ENCODE assay signal across 8 mouse cellular contexts in genomic region chr6:126167731-126168130, GRCm38 (mm10). TPM values are rescaled to one million over a fixed set of nuclear protein-coding genes. Genes with fewer than 3 reads are reported as not detected.
DNase-seq lines count a peak whose midpoint lies in the region; ATAC-seq and TF ChIP-seq lines count a peak whose summit lies in the region.

No protein-coding gene starts in this region.

- no peaks in the 10 kb centered on the region for H3K9me3 ChIP-seq in hindbrain, embryonic 11.5 days (ENCODE audit: control insufficient read depth, low read length)
- H3K9me3 ChIP-seq in hindbrain, embryonic 12.5 days (replicated peaks) = no peaks in the 10 kb centered on the region
- H3K9me3 ChIP-seq in CH12.LX (replicated peaks; ENCODE audit: low read length) = no peaks in the 10 kb centered on the region

- no peak for TF ChIP-seq POLR2A in CH12.LX (IDR thresholded peaks at IDR 0.05; ENCODE audit: low read depth, low read length)

- no peaks in the 10 kb centered on the region for H3K36me3 ChIP-seq in hindbrain, embryonic 11.5 days (ENCODE audit: control insufficient read depth, insufficient read depth, low read length)
- no peaks in the 10 kb centered on the region for H3K36me3 ChIP-seq in hindbrain, embryonic 12.5 days
- H3K36me3 ChIP-seq in CH12.LX (replicated peaks in 1 of 2; ENCODE audit: control insufficient read depth in 1 of 2, insufficient read depth in 1 of 2, low read length in 1 of 2) = no peaks in the 10 kb centered on the region

- H3K4me3 ChIP-seq in hindbrain, embryonic 11.5 days (ENCODE audit: low read depth, low read length) = no peak overlapping the region
- H3K4me3 ChIP-seq in hindbrain, embryonic 12.5 days = no peak overlapping the region
- H3K4me3 ChIP-seq in CH12.LX (replicated peaks in 1 of 3; ENCODE audit: low read depth in 2 of 3, low read length in 2 of 3, poor library complexity in 1 of 3) = no peak overlapping the region

- in situ Hi-C loops in CH12.LX (cut with MboI; ENCODE audit: low pct_ligation_motif_present, low pct_unique_long_range_greater_than_20kb, low sequenced_read_pairs) = loop anchor here (25.0 kb wide), 1 partner anchor 195 kb away; no protein-coding TSS in a partner anchor

- H3K4me1 ChIP-seq in hindbrain, embryonic 11.5 days (replicated peaks; ENCODE audit: control insufficient read depth, insufficient read depth, low read length) = peaks cover 7% of the 10 kb centered on the region
- peaks cover 38% of the 10 kb centered on the region for H3K4me1 ChIP-seq in hindbrain, embryonic 12.5 days
- H3K4me1 ChIP-seq in CH12.LX (ENCODE audit: control insufficient read depth in 1 of 2, insufficient read depth in 2 of 2) = no peaks in the 10 kb centered on the region

- TF ChIP-seq RAD21 in CH12.LX (IDR thresholded peaks at IDR 0.05; ENCODE audit: low read depth, low read length) = peak; percentile 57

- peak; percentile 73 for DNase-seq in hindbrain, embryonic 11.5 days (ENCODE audit: low spot score)
- DNase-seq in CH12.LX (ENCODE audit: extremely low read depth) (no peak), adipocyte (ENCODE audit: low spot score) (peak; percentile 19)
- peak; percentile 33 to 39 for DNase-seq in heart, postnatal 36 days
- DNase-seq in retina, embryonic 14.5 days (ENCODE audit: low spot score) = peak; percentile 78
- DNase-seq in testis, postnatal 10 days (ENCODE audit: low spot score) = no peak
- no peak for DNase-seq in right cerebral cortex, postnatal 36 days (ENCODE audit: low spot score in 2 of 2)

- H3K79me2 ChIP-seq in CH12.LX (replicated peaks; ENCODE audit: control insufficient read depth, extremely low read depth, insufficient read depth, poor library complexity, severe bottlenecking) = no peaks in the 10 kb centered on the region

- no peak overlapping the region for H3K4me2 ChIP-seq in hindbrain, embryonic 11.5 days (replicated peaks; ENCODE audit: low read depth, low read length)
- H3K4me2 ChIP-seq in hindbrain, embryonic 12.5 days (replicated peaks) = no peak overlapping the region
- no peak overlapping the region for H3K4me2 ChIP-seq in CH12.LX (ENCODE audit: insufficient read depth, low read depth, poor library complexity, severe bottlenecking)

- no peak for TF ChIP-seq EP300 in CH12.LX (IDR thresholded peaks at IDR 0.05; ENCODE audit: low read length)

- H3K27ac ChIP-seq in hindbrain, embryonic 11.5 days (ENCODE audit: low read depth, low read length) = no peak overlapping the region
- H3K27ac ChIP-seq in hindbrain, embryonic 12.5 days = no peak overlapping the region
- H3K27ac ChIP-seq in CH12.LX (ENCODE audit: insufficient read depth, low read depth) = no peak overlapping the region

- H3K27me3 ChIP-seq in hindbrain, embryonic 11.5 days (ENCODE audit: control insufficient read depth, insufficient read depth, low read length) = peaks cover 37% of the 10 kb centered on the region
- H3K27me3 ChIP-seq in hindbrain, embryonic 12.5 days = peaks cover 48% of the 10 kb centered on the region
- H3K27me3 ChIP-seq in CH12.LX (replicated peaks) = peaks cover 83% of the 10 kb centered on the region

- no peak overlapping the region for H3K9ac ChIP-seq in hindbrain, embryonic 11.5 days (ENCODE audit: low read depth, low read length)
- H3K9ac ChIP-seq in hindbrain, embryonic 12.5 days = no peak overlapping the region
- H3K9ac ChIP-seq in CH12.LX (ENCODE audit: insufficient read depth, low read depth) = no peak overlapping the region

- dilution Hi-C loops in CH12.LX (cut with MboI; ENCODE audit: extremely low pct_ligation_motif_present, extremely low pct_unique_long_range_greater_than_20kb, low sequenced_read_pairs) = no loop called here

- 18% methylated on average over 3 of the region's 3 CpGs for WGBS in hindbrain, embryonic 11.5 days
- WGBS in hindbrain, embryonic 12.5 days = 14% methylated on average over 3 of the region's 3 CpGs

- intact Hi-C loops in heart, postnatal 36 days (cut with DNase I) = loop anchor here (1.0 to 10.0 kb wide), 8 partner anchors 125 to 545 kb away; partner anchors contain the start of gene Kcna5

- no peak for ATAC-seq in hindbrain, embryonic 11.5 days (ENCODE audit: low FRiP score)
- no peak for ATAC-seq in hindbrain, embryonic 12.5 days (ENCODE audit: low FRiP score)

- TF ChIP-seq CTCF in CH12.LX (conservative IDR thresholded peaks at IDR 0.05 in 1 of 2, IDR thresholded peaks at IDR 0.05 in 1 of 2; ENCODE audit: low read depth in 2 of 2, low read length in 2 of 2) = peak in 1 of 2 experiments; percentile 56; a peak in 2 of 4 replicates

TF ChIP-seq in CH12.LX, 34 proteins besides CTCF, POLR2A, EP300 and RAD21:
- peak; percentile 41 for TF ChIP-seq SMC3 (IDR thresholded peaks at IDR 0.05; ENCODE audit: low read depth, low read length)
- no peak for TF ChIP-seq UBTF (IDR thresholded peaks at IDR 0.05; ENCODE audit: low read depth, low read length)
- no peak for TF ChIP-seq JUN (IDR thresholded peaks at IDR 0.05; ENCODE audit: insufficient read depth, low read depth, low read length)

RNA-seq across cellular contexts. Expression of gene Ntf3, which starts 1.0 kb away (rescaled TPM):
- 4.5 and 5.8 TPM in 2 replicates for polyA plus RNA-seq in hindbrain, embryonic 11.5 days (2014; fragmentation: Nextera tagmentation; extraction: Ambion mirVana)
- polyA plus RNA-seq in hindbrain, embryonic 12.5 days (2016; fragmentation: Nextera tagmentation; extraction: Ambion mirVana) = 4.3 and 4.7 TPM in 2 replicates
- total RNA-seq in CH12.LX (2012; rRNA removed) (not detected in 2 replicates), CH12.LX (2014; rRNA removed) (not detected in 2 replicates)
- not detected in 2 replicates for polyA plus RNA-seq in CH12.LX (2012; ENCODE audit: insufficient read length, low read depth)
- total RNA-seq in heart, postnatal 36 days (2021) = 1 to 10 TPM; 3.4 to 4.5 TPM

Comparison
In these comparisons a context has a peak if more than half of its experiments do, and no peak if none do; other contexts are left out.
1. DNase-seq: peak in hindbrain, embryonic 11.5 days (single experiment), adipocyte (single experiment), heart, postnatal 36 days (2 of 2) and retina, embryonic 14.5 days (single experiment); none in CH12.LX (single experiment), testis, postnatal 10 days (single experiment) and right cerebral cortex, postnatal 36 days (0 of 2).